Mouse (Mus musculus) cerebellum, adult 11-12 months (tissue): ENCODE measurements around the gene Ccdc106.
A peak's percentile ranks its signal among the peaks of the same experiment; 100 is the strongest.
"Not testable (repeated sequence)": the region's sequence is repeated elsewhere in the genome, so short reads cannot be mapped to it uniquely, and the experiment has no call there.

Experiments
- DNase-seq: peaks from one replicate; pipeline ENCODE4 v3.0.0; 2022

The Ccdc106 gene

DNA sequence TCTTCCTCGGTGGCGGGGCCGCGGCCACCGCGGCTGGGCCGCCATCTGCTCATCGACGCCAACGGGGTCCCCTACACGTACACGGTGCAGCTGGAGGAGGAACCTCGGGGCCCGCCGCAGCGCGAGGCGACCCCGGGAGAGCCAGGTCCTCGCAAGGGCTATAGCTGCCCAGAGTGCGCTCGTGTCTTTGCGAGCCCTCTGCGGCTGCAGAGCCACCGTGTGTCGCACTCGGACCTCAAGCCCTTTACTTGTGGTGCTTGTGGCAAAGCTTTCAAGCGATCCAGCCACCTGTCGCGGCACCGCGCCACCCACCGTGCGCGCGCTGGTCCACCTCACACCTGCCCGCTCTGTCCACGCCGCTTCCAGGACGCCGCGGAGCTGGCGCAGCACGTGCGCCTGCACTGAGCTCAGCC, 32.6 kb downstream of the Ccdc106 start:
- DNase-seq = peak; percentile 62

DNA sequence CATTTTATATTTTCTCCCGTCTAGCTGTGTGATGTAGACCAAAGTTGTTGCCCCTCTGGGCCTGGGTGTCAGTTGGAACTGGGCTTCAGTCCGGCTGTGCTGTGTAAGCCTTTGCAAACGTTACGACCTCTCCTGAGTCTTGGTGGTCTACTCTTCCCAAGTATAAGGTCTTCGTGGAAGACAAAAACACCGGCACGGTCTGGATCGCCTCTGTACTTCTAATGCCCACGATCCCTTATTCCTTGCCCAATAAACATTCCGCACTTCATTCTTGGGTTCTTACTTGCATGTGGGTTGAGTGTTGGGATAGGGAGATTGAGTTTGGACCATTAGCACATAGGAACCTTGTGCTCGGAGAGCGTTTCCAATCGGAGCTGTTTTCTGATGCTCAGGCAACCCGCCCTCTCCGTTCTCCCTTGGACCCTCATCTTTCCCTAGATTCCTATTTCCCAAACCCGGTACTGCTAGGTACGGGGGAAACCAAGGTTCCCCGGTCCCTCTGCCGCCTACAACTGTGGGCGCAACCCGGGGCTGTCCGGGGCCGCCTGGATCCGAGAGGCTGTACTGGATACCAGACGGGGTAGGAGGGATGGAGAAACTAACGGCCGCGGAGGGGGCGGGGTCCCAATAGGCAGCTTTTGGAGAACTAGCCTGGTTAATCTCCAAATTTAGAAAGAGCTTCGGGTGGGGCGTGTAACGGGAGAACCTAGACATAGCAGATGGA, 33.3 kb downstream of the Ccdc106 start:
- peak; percentile 52 for DNase-seq

DNA sequence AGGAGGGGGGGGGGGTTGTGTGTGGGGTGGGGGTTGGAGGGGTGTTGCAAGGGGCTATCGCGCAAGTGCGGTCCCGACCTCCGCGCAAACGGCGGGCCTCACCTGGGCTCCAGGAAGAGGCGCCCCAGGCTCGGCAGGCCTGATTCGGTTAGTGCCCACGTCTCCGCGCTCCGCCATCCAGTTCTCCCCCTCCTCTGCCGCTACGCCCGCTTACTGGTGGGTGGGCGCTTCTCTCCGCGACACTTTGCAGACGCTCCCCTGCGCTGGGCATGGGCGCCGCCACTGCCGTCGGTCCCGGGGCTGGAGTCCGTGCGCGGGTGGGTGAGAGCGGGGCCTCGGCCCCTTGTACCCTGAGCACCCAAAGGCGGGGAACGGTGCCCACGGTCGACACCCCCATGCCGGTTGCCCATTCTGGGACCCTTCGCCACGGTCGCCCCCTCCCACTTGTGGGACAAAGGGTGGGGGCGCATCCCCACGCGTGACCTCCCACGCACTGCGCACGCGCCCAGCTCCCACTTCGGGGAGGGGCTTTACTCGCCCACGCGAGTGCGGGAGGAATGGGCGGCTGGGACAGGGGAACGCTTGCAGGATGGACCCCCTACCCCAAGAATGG, 36.4 kb downstream of the Ccdc106 start:
- DNase-seq = peak; percentile 74

DNA sequence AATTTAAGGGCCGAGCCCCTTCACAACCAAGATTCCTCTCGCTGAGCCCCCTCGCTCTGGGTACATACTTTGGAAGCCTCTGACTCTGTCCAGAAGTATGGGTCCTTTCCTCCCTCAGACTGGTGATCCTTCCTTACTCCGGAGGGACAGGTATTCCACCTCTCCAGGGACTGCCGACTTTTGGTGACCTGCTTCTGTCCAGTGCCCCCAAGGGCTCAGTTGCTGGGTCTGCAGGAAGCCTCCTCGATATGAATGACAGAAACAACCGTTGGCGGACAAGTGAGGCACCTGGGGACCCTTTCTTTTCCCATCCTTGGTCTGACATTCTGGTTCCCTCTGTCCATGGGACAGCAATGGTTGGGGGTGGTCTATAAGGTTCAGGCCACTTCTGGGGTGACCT, 37.0 kb downstream of the Ccdc106 start:
- peak; percentile 51 for DNase-seq

DNA sequence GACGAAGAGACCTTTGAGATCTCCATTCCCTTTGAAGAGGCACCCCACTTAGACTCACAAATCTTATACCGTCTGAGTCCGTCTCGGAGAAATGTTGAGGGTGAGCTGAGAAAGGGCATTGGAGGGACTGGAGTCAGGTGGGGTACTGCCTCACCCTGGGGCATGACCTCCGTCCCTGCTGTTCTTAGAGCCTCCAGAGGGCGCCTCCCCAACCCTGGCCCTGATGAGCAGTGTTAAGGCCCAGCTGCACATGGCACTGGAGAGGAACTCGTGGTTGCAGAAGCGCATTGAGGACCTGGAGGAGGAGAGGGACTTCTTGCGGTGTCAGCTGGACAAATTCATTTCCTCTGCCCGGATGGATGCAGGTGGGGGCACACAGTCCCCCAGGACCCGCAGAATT, 37.5 kb downstream of the Ccdc106 start:
- peak; percentile 55 for DNase-seq

DNA sequence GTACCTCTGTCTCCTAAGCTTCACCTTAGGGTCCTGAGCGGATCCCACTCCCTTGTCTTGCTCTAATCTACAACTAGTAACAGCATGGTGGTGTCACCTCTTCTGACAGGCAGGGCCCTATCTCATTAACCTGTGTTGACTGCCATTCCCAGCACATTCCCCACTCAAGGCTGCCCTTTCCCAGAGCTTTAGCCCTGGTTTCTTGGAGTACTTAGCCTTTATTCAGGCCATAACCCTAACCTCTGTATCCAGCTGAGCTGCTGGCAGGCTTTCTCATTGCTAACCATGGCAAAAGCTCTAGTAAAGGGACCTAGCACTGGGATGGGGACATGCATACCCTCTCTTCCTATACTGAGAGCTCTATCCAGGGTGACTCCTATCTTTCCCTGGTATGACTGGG, 38.3 kb downstream of the Ccdc106 start:
- DNase-seq = peak; percentile 58

DNA sequence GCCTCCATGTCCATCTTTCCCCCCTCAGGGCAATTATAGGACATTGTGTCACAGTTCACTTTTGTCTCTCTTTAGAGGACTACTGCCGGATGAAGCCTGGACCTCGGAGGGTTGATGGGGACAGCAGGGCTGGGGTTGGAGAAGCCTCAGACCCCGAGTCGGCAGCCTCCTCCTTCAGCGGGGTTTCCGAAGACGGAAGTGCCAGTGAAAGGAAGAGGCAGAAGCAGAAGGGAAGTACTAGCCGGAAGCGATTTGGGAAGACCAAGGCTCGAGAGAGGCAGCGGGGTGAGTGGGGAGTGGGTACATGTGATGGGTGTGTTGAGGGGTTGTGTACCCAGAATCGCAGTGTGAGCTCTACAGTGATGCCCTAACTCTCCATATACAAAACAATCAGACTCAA, 39.1 kb downstream of the Ccdc106 start:
- peak; percentile 69 for DNase-seq

DNA sequence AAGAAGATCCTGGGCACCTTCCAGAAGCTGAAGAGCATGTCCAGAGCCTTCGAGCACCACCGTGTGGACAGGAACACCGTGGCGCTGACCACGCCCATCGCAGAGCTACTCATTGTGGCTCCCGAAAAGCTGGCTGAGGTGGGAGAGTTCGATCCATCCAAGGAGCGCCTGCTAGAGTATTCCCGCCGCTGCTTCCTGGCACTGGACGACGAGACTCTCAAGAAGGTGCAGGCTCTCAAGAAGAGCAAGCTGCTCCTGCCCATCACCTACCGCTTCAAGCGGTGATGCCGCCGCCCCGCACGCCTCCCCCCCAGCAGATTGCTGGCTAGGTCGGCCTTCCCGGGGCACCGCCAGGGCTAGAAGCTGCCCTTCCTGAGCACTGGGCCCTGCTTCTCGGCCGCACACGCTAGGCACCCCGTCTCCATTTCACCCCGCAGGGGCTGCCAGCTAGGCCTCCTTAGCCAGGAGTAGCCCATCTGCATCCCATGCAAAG, 39.9 kb downstream of the Ccdc106 start:
- DNase-seq = peak; percentile 93

DNA sequence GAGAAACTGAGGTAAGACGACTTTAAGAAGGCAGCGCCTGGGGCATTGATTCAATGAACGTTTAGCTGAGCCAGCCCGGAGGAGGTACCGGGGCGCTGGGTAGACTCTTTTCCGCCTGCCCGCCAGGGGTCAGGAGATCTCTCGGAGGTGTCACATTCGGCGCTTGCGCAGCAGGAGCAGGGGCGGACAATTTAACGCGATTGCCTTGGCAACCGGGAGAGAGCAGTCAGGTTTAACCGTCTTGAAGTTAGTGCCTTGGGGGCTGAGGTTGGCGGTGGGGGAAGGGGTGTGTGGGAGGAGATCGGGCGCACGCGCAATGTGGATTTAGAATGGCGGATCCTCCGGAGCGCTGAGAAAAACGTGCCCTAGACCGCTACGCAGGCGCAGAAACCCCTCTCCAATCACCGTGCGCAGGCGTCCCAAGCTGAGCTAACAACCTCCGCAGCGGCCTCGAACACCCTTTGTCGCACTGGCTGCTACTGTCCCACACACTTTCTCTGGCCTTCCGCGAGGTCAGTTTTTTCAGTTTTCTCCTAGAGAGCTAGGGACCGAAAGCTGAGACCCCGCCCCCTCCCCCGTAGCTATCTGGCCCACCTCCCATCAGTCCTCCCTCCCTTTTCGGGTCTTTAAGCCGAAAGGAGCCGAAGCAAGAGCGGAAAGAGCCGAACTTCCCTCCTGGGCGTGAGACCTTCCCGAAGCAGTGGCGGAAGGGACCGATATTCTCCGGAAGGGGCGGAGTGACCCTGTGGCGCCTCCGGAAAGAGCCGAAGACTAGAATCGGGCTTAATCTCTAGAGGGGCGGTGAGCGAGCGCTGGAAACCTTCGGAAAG, 40.8 kb downstream of the Ccdc106 start:
- DNase-seq = peak; percentile 98

DNA sequence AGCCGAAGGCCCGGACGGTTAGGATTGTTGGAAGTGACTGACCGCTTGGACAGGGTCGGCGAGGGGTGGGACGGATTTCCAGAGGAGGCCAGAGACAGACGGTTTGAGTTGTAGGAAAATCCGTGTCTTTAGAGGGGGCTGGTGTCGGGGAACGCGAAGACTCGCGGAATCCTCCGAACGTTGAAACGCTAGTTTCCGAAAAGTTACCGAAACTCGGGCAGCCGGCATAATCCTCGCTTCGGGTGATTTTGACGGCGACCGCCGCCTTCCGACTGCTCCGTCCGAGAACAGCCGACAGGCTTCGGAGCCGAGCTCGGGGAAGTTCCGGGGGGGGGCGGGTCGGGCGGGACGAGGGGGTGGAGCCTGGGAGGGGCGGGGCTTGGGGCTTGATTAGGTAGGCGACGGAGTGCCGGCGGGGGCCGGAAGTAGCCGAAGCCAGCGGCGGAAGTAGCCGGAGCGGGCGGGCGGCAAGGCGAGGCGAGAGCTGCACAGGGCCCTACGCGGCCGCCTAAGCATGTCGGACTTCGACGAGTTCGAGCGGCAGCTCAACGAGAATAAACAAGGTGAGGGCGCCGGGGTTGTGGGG, 41.5 kb downstream of the Ccdc106 start, which contains the start of gene U2af2:
Gene U2af2, plus strand, starts transcription at position 370 of the 586 bp plus-strand sequence.
- peak; percentile 96 for DNase-seq

DNA sequence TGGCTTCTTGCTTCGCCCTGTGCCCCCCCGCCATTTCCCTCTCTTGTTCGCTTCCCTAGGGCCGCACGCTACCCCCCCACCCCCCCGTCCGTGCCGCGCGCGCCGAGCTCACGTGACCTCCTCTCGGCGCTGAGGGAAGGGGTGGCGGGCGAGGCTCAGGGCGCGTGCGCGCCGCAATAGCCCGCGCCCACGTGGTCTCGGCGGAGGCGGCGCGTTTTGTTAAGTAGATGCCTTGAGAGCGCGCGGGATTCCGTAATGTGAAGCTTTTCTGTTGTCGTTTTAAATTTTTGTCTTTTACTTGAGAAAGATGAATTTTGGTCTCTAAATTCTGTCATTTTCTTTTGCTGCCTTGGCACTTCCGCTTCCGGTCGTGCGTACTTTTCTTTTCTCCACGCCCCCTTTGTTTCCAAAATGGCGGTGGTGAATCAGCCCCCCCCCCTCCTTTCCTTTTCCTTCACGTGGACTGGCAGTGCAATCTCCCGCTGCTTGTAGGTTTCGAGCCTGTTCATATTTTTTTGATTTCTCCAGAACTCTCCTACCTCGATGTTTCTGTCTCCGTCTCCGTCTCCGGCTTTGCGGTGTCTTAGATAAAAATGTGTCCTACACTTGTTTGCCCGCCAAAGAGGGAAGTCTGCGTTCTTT, 42.1 kb downstream of the Ccdc106 start:
- DNase-seq = no peak

DNA sequence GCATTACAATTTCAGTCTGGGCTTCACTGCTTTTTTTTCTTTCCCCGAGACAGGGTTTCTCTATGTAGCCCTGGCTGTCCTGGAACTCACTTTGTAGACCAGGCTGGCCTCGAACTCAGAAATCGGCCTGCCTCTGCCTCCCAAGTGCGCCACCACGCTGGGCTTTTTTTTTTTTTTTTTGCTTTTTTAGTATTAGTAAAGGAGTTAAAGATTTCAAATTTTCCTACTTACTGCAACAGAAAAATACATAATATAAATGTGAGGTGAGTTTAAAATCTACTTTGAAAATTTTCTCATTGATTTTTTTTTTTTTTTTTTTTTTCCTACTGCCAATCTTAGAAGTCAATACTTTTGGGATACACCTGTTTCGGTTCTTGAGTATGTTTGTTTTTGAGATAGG, 44.5 kb downstream of the Ccdc106 start:
- no peak for DNase-seq

DNA sequence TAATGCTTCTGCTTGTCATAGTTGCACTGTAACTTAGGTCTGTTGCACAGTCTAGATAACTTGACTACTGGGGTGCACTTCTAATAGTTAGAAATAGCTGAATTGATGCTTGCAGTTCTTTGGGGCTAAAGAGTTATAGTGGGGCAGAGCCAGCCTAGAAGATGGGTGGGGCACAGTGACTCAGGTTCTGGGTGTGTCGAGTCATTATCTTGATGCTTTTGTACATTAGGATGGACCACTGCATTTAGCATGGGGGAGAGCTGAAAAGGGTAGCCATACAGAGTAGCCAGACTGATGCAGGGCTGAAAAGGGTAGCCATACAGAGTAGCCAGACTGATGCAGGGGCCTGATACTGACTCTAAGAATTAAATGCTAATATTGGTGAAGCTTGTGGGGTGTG, 53.2 kb downstream of the Ccdc106 start:
- DNase-seq = no peak

DNA sequence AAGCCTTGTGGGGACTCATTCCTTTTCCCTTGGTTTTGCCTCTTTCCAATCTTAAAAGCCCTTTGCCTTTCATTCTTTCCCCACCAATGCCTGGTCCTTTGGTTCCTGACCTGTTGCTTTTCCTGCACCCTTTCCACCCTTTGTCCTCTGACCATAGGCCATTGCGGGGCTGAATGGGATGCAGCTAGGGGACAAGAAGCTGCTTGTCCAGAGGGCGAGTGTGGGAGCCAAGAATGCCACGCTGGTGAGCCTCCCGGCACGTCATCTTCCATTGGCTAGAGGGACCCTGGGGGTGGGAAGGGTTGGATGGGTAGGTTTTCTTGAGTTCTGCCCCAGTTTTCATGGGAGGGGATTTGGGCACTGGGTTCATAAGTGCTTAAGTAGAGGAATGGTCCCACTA, 54.6 kb downstream of the Ccdc106 start:
- no peak for DNase-seq

DNA sequence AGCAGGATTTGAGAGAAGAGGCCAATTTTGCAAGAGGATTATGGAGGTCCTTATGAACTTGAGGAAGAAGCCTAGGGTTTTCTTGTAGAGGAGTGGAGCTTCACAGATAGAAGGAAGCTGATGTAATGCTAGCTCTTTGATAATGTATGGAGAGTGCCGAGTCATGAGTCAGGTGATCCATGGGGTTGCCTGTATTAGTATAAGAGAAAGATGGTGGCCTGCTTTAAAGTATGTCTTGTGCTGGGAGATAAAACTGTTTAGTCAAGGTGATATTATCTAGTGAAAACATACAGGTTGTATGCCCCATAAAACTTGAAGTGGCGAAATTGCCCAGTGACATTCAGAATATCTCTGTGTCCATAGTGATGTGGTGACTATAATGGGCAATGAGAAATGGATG, 56.6 kb downstream of the Ccdc106 start:
- no peak for DNase-seq

DNA sequence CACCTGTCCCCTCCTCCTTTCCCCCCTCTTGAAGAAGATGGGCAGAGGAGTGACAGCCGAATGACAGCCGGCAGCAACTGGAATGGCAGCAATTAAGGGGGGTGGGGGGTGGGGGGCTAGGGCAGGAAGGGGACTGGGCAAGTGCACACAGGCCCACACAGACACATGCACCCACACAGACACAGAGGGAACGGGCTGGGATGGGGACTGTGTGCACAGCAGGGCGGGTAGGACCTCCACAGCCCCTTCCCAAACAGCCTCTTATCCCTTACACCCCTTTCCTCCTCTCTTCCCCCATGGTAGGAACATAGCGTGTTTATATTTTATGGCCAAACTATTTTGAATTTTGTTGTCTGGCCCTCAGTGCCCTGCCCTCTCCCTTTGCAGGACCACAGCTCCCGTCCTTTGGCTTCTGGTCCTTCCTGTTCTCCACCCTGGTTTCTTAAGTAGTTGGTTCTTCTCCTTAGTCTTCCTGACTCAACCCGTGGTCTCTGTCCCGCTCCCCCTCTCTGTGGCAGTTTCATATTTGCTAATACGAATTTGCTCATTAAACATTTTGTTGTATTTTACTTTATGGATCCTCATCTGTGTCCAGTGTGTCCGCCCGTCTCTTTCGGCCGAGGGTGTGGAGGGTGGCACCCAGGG, 59.1 kb downstream of the Ccdc106 start:
- DNase-seq = not testable (repeated sequence)

DNA sequence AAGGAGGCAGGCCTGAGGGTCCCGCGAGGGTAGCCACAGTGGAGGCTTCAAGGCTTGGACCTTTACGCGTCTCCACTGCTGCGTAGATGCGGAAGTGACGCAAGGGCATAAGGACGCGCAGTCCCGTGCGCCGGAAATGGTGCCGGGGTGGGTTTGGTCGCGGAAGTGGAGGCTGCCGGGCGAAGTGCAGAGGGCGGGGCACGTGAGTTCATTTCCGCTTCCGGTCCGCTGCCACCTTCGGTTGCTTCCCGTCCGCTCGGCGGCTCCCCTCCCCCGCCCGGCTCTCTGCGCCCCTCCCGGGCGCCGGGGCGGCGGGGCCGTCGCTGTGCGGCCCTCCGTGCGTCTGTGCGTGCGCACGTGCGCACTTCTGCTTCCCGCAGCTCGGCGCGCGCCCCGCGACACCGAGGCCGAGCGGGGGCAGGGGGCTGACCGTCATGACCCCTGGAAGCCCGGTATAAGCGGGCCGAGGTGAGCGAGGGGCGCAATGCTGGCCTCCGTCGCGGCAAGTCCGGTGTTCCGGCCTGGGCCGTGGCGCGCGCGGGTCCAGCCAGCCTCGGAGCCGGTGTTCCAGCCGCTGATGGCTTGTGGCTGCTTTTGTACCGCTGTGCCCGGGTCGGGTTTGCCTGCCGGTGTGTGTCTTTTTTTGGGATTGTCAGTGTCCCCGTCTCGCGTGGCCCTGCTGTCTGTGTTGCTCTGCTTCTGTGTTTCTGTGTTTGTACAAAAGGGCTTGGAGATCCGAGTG, 59.8 kb downstream of the Ccdc106 start, which contains the start of gene Epn1:
Gene Epn1, plus strand, starts transcription at position 226 of the 742 bp plus-strand sequence.
- DNase-seq = peak; percentile 97

DNA sequence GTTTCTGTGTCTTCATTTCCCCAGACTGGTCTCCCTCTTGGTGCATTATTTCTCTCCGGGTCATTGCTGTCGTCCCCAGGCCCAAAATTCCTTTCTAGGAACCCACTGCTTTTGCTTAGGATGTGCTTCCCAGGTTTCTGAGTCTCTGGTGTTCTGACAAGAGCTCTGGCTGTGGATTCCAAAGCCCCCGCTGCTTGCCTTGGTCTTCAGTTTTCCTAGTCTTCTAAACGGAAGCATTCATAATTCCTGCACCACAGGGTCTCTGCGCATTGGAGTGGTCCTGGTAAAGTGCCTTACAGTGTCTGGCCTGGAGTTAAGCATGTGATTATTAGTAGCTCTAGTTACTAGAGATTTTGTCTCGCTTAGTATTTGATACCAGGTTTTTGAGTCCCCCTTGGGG, 60.5 kb downstream of the Ccdc106 start:
- DNase-seq = no peak

DNA sequence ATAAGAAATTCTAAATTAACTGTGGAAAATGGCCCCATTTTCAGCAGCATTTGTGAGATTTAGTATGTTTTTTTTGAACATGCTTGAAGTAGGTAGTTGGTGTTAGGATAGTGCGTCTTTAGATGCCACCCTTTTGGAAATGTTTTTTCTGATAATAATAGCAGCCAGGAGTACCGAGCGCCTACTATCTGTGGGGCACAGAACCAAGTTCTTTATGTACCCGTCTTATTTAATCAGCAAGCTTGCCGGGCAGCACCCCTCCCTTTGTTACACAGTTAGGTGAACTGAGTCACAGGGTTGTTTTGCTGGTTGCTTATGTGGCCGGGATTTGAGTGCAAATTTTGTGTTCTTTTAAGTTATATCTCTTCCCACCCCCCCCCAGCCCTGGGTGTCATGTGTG, 60.9 kb downstream of the Ccdc106 start:
- DNase-seq = no peak

DNA sequence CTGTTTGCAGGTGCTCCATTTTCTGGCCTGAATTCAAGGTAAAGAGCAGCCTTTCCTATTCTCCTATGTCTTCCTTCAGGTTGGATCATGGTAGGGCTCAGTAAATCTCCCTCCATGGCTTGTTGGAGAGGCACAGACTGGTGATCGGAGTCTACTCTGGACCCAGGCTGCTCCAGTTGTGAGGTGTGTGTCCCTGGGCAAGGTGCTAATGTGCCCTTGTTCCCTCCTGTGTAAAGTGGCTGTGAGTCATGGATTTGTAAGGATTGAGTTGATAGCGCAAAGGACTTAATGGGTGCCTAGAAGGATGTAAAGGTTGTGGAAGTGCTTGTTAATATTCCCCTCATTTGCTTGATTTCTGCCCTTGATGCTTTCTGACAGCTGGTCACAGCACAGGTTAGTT, 61.6 kb downstream of the Ccdc106 start:
- DNase-seq = no peak
